Mouse (Mus musculus) liver, embryonic 14.5 days (tissue): ENCODE measurements at regions not wholly inside any gene's neighbourhood (a gene's known extent, or its start where the extent isn't known, plus 50 kb on each side); places are given as distances from the start of the nearest gene placed in this dataset.

Experiments used
- CTCF ChIP-seq: IDR thresholded peaks from 2 replicates; pipeline ENCODE4 v1.5.1; 2016; ENCODE audit warnings: antibody characterized with exemption, low read depth, control low read depth
- EP300 ChIP-seq: IDR thresholded peaks from 2 replicates; pipeline ENCODE4 v1.6.1; 2016; ENCODE audit warnings: antibody characterized with exemption, low read depth

GRCm38 (mm10) chr15:7572221-7572620 lies 174.0 kb upstream of the Egflam start:
- TF ChIP-seq CTCF (no peak), EP300 (no peak)
